ENCODE assay signal across 47 mouse cellular contexts in genomic region chr11:72293116-72293515, GRCm38 (mm10). TPM values are rescaled to one million over a fixed set of nuclear protein-coding genes. Genes with fewer than 3 reads are reported as not detected.
"Had no signal": no experiment of that assay in that cellular context is flagged by ENCODE, and none has a peak within 500 bp of the region (broad histone marks: within the 10 kb centered on the region; RNA-seq: fewer than 3 reads in every experiment).

No protein-coding gene starts in this region.

- H3K27ac ChIP-seq: left cerebral cortex, adult 2 months; limb, embryonic 10.5 days; limb, embryonic 12.5 days; limb, embryonic 13.5 days; limb, embryonic 15.5 days; liver, embryonic 12.5 days; liver, embryonic 13.5 days; liver, embryonic 14.5 days; liver, embryonic 15.5 days; lung, embryonic 15.5 days; macrophage; midbrain, embryonic 10.5 days; midbrain, embryonic 12.5 days; midbrain, embryonic 13.5 days; midbrain, embryonic 15.5 days; neural tube, embryonic 12.5 days had no signal

- H3K4me3 ChIP-seq: left cerebral cortex, adult 2 months; limb, embryonic 10.5 days; limb, embryonic 12.5 days; limb, embryonic 13.5 days; limb, embryonic 15.5 days; liver, embryonic 12.5 days; liver, embryonic 13.5 days; liver, embryonic 15.5 days; lung, embryonic 15.5 days; megakaryocyte, embryonic 14.5 days; midbrain, embryonic 10.5 days; midbrain, embryonic 12.5 days; midbrain, embryonic 13.5 days; midbrain, embryonic 15.5 days; myocyte; neural tube, embryonic 12.5 days had no signal

- H3K4me1 ChIP-seq: limb, embryonic 10.5 days; limb, embryonic 12.5 days; limb, embryonic 13.5 days; limb, embryonic 15.5 days; liver, embryonic 12.5 days; liver, embryonic 13.5 days; liver, embryonic 15.5 days; lung, embryonic 15.5 days; megakaryocyte, embryonic 14.5 days; midbrain, embryonic 10.5 days; midbrain, embryonic 12.5 days; midbrain, embryonic 13.5 days; midbrain, embryonic 15.5 days; neural tube, embryonic 12.5 days had no signal

- H3K9ac ChIP-seq: limb, embryonic 12.5 days; limb, embryonic 13.5 days; limb, embryonic 15.5 days; liver, embryonic 12.5 days; liver, embryonic 13.5 days; liver, embryonic 14.5 days; liver, embryonic 15.5 days; liver, postnatal 0 days; lung, embryonic 14.5 days; lung, embryonic 15.5 days; midbrain, embryonic 12.5 days; midbrain, embryonic 13.5 days; midbrain, embryonic 15.5 days; neural tube, embryonic 12.5 days had no signal

- H3K36me3 ChIP-seq: limb, embryonic 10.5 days; limb, embryonic 12.5 days; limb, embryonic 13.5 days; limb, embryonic 15.5 days; liver, embryonic 12.5 days; liver, embryonic 13.5 days; liver, embryonic 15.5 days; lung, embryonic 15.5 days; midbrain, embryonic 10.5 days; midbrain, embryonic 12.5 days; midbrain, embryonic 13.5 days; midbrain, embryonic 15.5 days; neural tube, embryonic 12.5 days had no signal

- DNase-seq: left cerebral cortex, postnatal 4 days; liver, embryonic 13.5 days; liver, postnatal 0 days; lung, adult 18-20 months; lung, adult 2 months; lung, embryonic 14.5 days; lung, postnatal 10 days; lung, postnatal 14 days; lung, postnatal 36 days; lung, postnatal 4 days; midbrain, embryonic 14.5 days had no signal

- H3K27me3 ChIP-seq: limb, embryonic 12.5 days; limb, embryonic 13.5 days; limb, embryonic 15.5 days; liver, embryonic 12.5 days; liver, embryonic 13.5 days; liver, embryonic 15.5 days; lung, embryonic 15.5 days; midbrain, embryonic 12.5 days; midbrain, embryonic 13.5 days; midbrain, embryonic 15.5 days; neural tube, embryonic 12.5 days had no signal

RNA-seq across cellular contexts. Expression of gene Fbxo39, which starts 21.1 kb away (rescaled TPM):
- total RNA-seq: left cerebral cortex, adult 2 months; left cerebral cortex, adult 8-10 months; left cerebral cortex, postnatal 10 days; left cerebral cortex, postnatal 14 days; left cerebral cortex, postnatal 25 days; left cerebral cortex, postnatal 36 days; left cerebral cortex, postnatal 4 days; megakaryocyte progenitor cell, adult 5-6 weeks; megakaryocyte-erythroid progenitor cell, adult 5-6 weeks; midbrain, postnatal 0 days had no signal
- polyA plus RNA-seq: limb, embryonic 10.5 days; limb, embryonic 11.5 days; limb, embryonic 12.5 days; limb, embryonic 13.5 days; limb, embryonic 14.5 days; limb, embryonic 15.5 days; liver, embryonic 11.5 days; liver, embryonic 12.5 days; liver, embryonic 13.5 days; liver, embryonic 14.5 days; liver, embryonic 15.5 days; liver, embryonic 16.5 days; liver, postnatal 0 days; lung, embryonic 14.5 days; lung, embryonic 15.5 days; lung, embryonic 16.5 days; lung, postnatal 0 days; macrophage; midbrain, embryonic 10.5 days; midbrain, embryonic 11.5 days; midbrain, embryonic 12.5 days; midbrain, embryonic 13.5 days; midbrain, embryonic 14.5 days; midbrain, embryonic 15.5 days; midbrain, embryonic 16.5 days; midbrain, postnatal 0 days; neural tube, embryonic 11.5 days; neural tube, embryonic 12.5 days had no signal

RNA-seq across cellular contexts. Expression of gene Slc13a5, which starts 26.1 kb away (rescaled TPM):
- total RNA-seq: megakaryocyte, adult 5-6 weeks; megakaryocyte-erythroid progenitor cell, adult 5-6 weeks; monocyte, adult 5-6 weeks had no signal
- polyA plus RNA-seq: limb, embryonic 11.5 days; limb, embryonic 12.5 days; liver, embryonic 11.5 days; liver, embryonic 12.5 days; liver, embryonic 13.5 days; liver, embryonic 14.5 days; liver, embryonic 15.5 days; liver, embryonic 16.5 days; liver, postnatal 0 days; lung, adult 2 months; lung, embryonic 14.5 days; lung, postnatal 0 days; macrophage had no signal
